Mouse (Mus musculus): ENCODE data around the gene Kbtbd6.
"Not testable (repeated sequence)": the region's sequence is repeated elsewhere in the genome, so short reads cannot be mapped to it uniquely, and the experiment has no call there.

The Kbtbd6 gene

GRCm38 (mm10) chr14:79451681-79452590 is at the start of gene Kbtbd6:
Gene Kbtbd6, plus strand, starts transcription at chr14:79451835.
- DNase-seq = peak; percentile 76 to 82

GRCm38 (mm10) chr14:79407641-79408040 is 44.0 kb upstream of the Kbtbd6 start:
- DNase-seq = no peak

- DNase-seq = no peak
Measured at GRCm38 (mm10) chr14:79409278-79409830, 42.3 kb upstream of the Kbtbd6 start.

- DNase-seq = no peak
Measured at GRCm38 (mm10) chr14:79410662-79411061, 41.0 kb upstream of the Kbtbd6 start.

- DNase-seq = no peak
Measured at GRCm38 (mm10) chr14:79413121-79413520, 38.5 kb upstream of the Kbtbd6 start.

GRCm38 (mm10) chr14:79420083-79420685 is 31.5 kb upstream of the Kbtbd6 start:
- no peak for DNase-seq

GRCm38 (mm10) chr14:79425979-79426729 is 25.5 kb upstream of the Kbtbd6 start, which contains the start of gene Kbtbd7:
Gene Kbtbd7, plus strand, starts transcription at chr14:79426511.
- peak; percentile 91 to 96 for DNase-seq

- DNase-seq = peak; percentile 16 to 26
Measured at GRCm38 (mm10) chr14:79426730-79427365, 24.8 kb upstream of the Kbtbd6 start.

GRCm38 (mm10) chr14:79434068-79434467 is 17.6 kb upstream of the Kbtbd6 start:
- DNase-seq = no peak

GRCm38 (mm10) chr14:79440655-79441054 is 11.0 kb upstream of the Kbtbd6 start:
- no peak for DNase-seq

- DNase-seq = no peak
Measured at GRCm38 (mm10) chr14:79441441-79441840, 10.2 kb upstream of the Kbtbd6 start.

GRCm38 (mm10) chr14:79444601-79445000 is 7.0 kb upstream of the Kbtbd6 start:
- DNase-seq = no peak

- no peak for DNase-seq
Measured at GRCm38 (mm10) chr14:79445055-79445620, 6.5 kb upstream of the Kbtbd6 start.

- DNase-seq = not testable (repeated sequence)
Measured at GRCm38 (mm10) chr14:79452591-79452934, 928 bp downstream of the Kbtbd6 start.

- no peak for DNase-seq
Measured at GRCm38 (mm10) chr14:79460401-79460800, 8.8 kb downstream of the Kbtbd6 start.

- DNase-seq = no peak
Measured at GRCm38 (mm10) chr14:79460988-79461387, 9.4 kb downstream of the Kbtbd6 start.

GRCm38 (mm10) chr14:79465623-79466022 is 14.0 kb downstream of the Kbtbd6 start:
- DNase-seq = no peak

GRCm38 (mm10) chr14:79467621-79468020 is 16.0 kb downstream of the Kbtbd6 start:
- peak; percentile 52 to 57 for DNase-seq

GRCm38 (mm10) chr14:79473384-79473783 is 21.7 kb downstream of the Kbtbd6 start:
- DNase-seq = no peak

- peak; percentile 93 to 99 for DNase-seq
Measured at GRCm38 (mm10) chr14:79480624-79481338, 29.1 kb downstream of the Kbtbd6 start, which contains the start of gene Elf1. Gene Elf1, plus strand, starts transcription at chr14:79481194.

Data from cerebellum, adult 18-20 months (tissue).